Mouse (Mus musculus): ENCODE results near the gene Usp31. TPM values are rescaled to one million over a fixed set of nuclear protein-coding genes. Genes with fewer than 3 reads are reported as not detected.

The Usp31 gene
- polyA plus RNA-seq (2021) = 8.1 TPM

- H3K27me3 ChIP-seq = peaks cover 16% of the 10 kb centered on the region
- POLR2A ChIA-PET = no interaction called here
- TF ChIP-seq CTCF (IDR thresholded peaks at IDR 0.05) = no peak
- peak; percentile 83 for ATAC-seq
- in situ Hi-C loops (cut with MboI; ENCODE audit: low pct_unique_long_range_greater_than_20kb) = no loop called here
- CTCF ChIA-PET = interaction anchor here (1.1 kb wide), 1 partner anchor 229 kb away, joined by 3 read pairs; no protein-coding TSS in a partner anchor
- DNase-seq (ENCODE audit: low read depth, low spot score) = peak; percentile 71
These were observed at the start of gene Usp31 for GRCm38 (mm10) chr7:121707073-121707667. Gene Usp31 (minus strand): TSS chr7:121707253.

- ATAC-seq = no peak
- in situ Hi-C loops (cut with MboI; ENCODE audit: low pct_unique_long_range_greater_than_20kb) = no loop called here
- H3K27me3 ChIP-seq = peaks cover 2% of the 10 kb centered on the region
- CTCF ChIA-PET = interaction anchor here (1.4 kb wide), 1 partner anchor 10 kb away, joined by 3 read pairs; no protein-coding TSS in a partner anchor
- POLR2A ChIA-PET = no interaction called here
- TF ChIP-seq CTCF (IDR thresholded peaks at IDR 0.05) = no peak
- no peak for DNase-seq (ENCODE audit: low read depth, low spot score)
These were observed 47.7 kb upstream of the Usp31 start for GRCm38 (mm10) chr7:121754748-121755147.

GRCm38 (mm10) chr7:121750244-121750643 is 43.2 kb upstream of the Usp31 start:
- in situ Hi-C loops (cut with MboI; ENCODE audit: low pct_unique_long_range_greater_than_20kb) = no loop called here
- ChIA-PET CTCF (no interaction called here), POLR2A (no interaction called here)
- peaks cover 2% of the 10 kb centered on the region for H3K27me3 ChIP-seq
- no peak for TF ChIP-seq CTCF (IDR thresholded peaks at IDR 0.05)
- ATAC-seq (no peak), DNase-seq (ENCODE audit: low read depth, low spot score) (no peak)

GRCm38 (mm10) chr7:121737511-121738415 is 30.7 kb upstream of the Usp31 start:
- H3K27me3 ChIP-seq = no peaks in the 10 kb centered on the region
- POLR2A ChIA-PET = interaction anchor here (0.9 kb wide), 1 partner anchor 333 kb away, joined by 3 read pairs; no protein-coding TSS in a partner anchor
- ATAC-seq (no peak), DNase-seq (ENCODE audit: low read depth, low spot score) (no peak)
- TF ChIP-seq CTCF (IDR thresholded peaks at IDR 0.05) = no peak
- in situ Hi-C loops (cut with MboI; ENCODE audit: low pct_unique_long_range_greater_than_20kb) = no loop called here
- CTCF ChIA-PET = interaction anchor here (1.2 to 1.5 kb wide), 2 partner anchors 204 to 226 kb away, joined by 4 to 5 read pairs; no protein-coding TSS in a partner anchor

- H3K27me3 ChIP-seq = no peaks in the 10 kb centered on the region
- ChIA-PET CTCF (interaction anchor here (0.7 to 4.2 kb wide), 22 partner anchors 10 to 334 kb away, joined by 3 to 101 read pairs (median 4); no protein-coding TSS in a partner anchor), POLR2A (interaction anchor here (1.4 to 1.8 kb wide), 2 partner anchors 227 to 229 kb away, joined by 4 to 10 read pairs; no protein-coding TSS in a partner anchor)
- TF ChIP-seq CTCF (IDR thresholded peaks at IDR 0.05) = peak; percentile 100
- DNase-seq (ENCODE audit: low read depth, low spot score) (peak; percentile 10), ATAC-seq (peak; percentile 74)
- in situ Hi-C loops (cut with MboI; ENCODE audit: low pct_unique_long_range_greater_than_20kb) = loop anchor here (5.0 kb wide), 1 partner anchor 233 kb away; no protein-coding TSS in a partner anchor
These were observed 27.2 kb upstream of the Usp31 start, which contains the start of gene Scnn1g for GRCm38 (mm10) chr7:121734171-121734831. Gene Scnn1g (plus strand): TSS chr7:121734479.

GRCm38 (mm10) chr7:121730225-121730624 is 23.2 kb upstream of the Usp31 start:
- CTCF ChIA-PET = interaction anchor here (2.2 kb wide), 1 partner anchor 233 kb away, joined by 10 read pairs; no protein-coding TSS in a partner anchor
- no peak for ATAC-seq
- H3K27me3 ChIP-seq = peaks cover 4% of the 10 kb centered on the region
- peak; percentile 36 for TF ChIP-seq CTCF (IDR thresholded peaks at IDR 0.05)
- in situ Hi-C loops (cut with MboI; ENCODE audit: low pct_unique_long_range_greater_than_20kb) = loop anchor here (5.0 kb wide), 1 partner anchor 237 kb away; no protein-coding TSS in a partner anchor
- no peak for DNase-seq (ENCODE audit: low read depth, low spot score)
- POLR2A ChIA-PET = no interaction called here

GRCm38 (mm10) chr7:121717031-121717430 is 10.0 kb upstream of the Usp31 start:
- POLR2A ChIA-PET = no interaction called here
- no peak for TF ChIP-seq CTCF (IDR thresholded peaks at IDR 0.05)
- ATAC-seq (no peak), DNase-seq (ENCODE audit: low read depth, low spot score) (no peak)
- CTCF ChIA-PET = no interaction called here
- in situ Hi-C loops (cut with MboI; ENCODE audit: low pct_unique_long_range_greater_than_20kb) = no loop called here
- H3K27me3 ChIP-seq = peaks cover 15% of the 10 kb centered on the region

- DNase-seq (ENCODE audit: low read depth, low spot score) = no peak
- POLR2A ChIA-PET = no interaction called here
- in situ Hi-C loops (cut with MboI; ENCODE audit: low pct_unique_long_range_greater_than_20kb) = no loop called here
- no peak for TF ChIP-seq CTCF (IDR thresholded peaks at IDR 0.05)
- CTCF ChIA-PET = interaction anchor here (1.6 kb wide), 1 partner anchor 22 kb away, joined by 4 read pairs; no protein-coding TSS in a partner anchor
- H3K27me3 ChIP-seq = peaks cover 22% of the 10 kb centered on the region
- no peak for ATAC-seq
These were observed 4.1 kb upstream of the Usp31 start for GRCm38 (mm10) chr7:121711171-121711570.

GRCm38 (mm10) chr7:121706411-121707072 is 511 bp downstream of the Usp31 start:
- in situ Hi-C loops (cut with MboI; ENCODE audit: low pct_unique_long_range_greater_than_20kb) = no loop called here
- no peak for TF ChIP-seq CTCF (IDR thresholded peaks at IDR 0.05)
- no peak for DNase-seq (ENCODE audit: low read depth, low spot score)
- ATAC-seq = peak; percentile 57
- ChIA-PET CTCF (interaction anchor here (2.1 kb wide), 1 partner anchor 11 kb away, joined by 6 read pairs; no protein-coding TSS in a partner anchor), POLR2A (interaction anchor here (0.6 kb wide), 1 partner anchor 25 kb away, joined by 3 read pairs; no protein-coding TSS in a partner anchor)
- peaks cover 11% of the 10 kb centered on the region for H3K27me3 ChIP-seq
